Mouse (Mus musculus): ENCODE results near the gene Tamm41. TPM values are rescaled to one million over a fixed set of nuclear protein-coding genes. Genes with fewer than 3 reads are reported as not detected.

Gene Tamm41
- total and polyA plus RNA-seq, 2 experiments, result 4.8 to 8.0 TPM

GRCm38 (mm10) chr6:114993659-114994058 lies 44.0 kb downstream of the Tamm41 start:
- WGBS, result 80% methylated on average over 8 of the region's 8 CpGs
- no peaks in the 10 kb centered on the region for H3K36me3 ChIP-seq (ENCODE audit: control insufficient read depth, insufficient read depth, low read length)
- no peak for TF ChIP-seq POLR2A (IDR thresholded peaks at IDR 0.05; ENCODE audit: extremely low read depth, insufficient read depth, low read length)
- no peak for TF ChIP-seq CTCF (IDR thresholded peaks at IDR 0.05; ENCODE audit: low read depth, low read length)

DNA sequence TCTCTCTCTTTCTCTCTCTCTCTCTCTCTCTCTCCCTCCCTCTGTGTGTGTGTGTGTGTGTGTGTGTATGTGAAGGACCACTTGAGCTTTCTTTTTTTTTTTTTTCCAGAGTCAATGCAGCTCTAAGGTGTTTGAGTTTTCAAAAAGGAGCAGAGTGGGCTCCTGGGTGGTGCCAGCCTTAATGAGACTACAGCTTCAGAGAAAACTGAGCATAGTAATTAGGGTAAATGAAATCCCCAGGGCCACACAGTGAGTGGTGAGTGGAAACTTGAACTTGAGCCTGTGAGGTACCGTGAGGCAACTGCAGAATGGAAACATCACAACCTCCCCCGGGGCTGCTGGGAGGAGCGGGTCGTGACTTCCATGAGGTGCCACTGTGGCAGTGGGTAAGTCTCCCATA lies 45.8 kb downstream of the Tamm41 start:
- Histone ChIP-seq H3K27ac (replicated peaks; ENCODE audit: insufficient read depth, low read depth, low read length) (no peak overlapping the region), H3K9ac (ENCODE audit: low read depth, low read length) (no peak overlapping the region), H3K36me3 (ENCODE audit: control insufficient read depth, insufficient read depth, low read length) (no peaks in the 10 kb centered on the region), H3K27me3 (ENCODE audit: control insufficient read depth, insufficient read depth, low read length) (no peaks in the 10 kb centered on the region), H3K79me2 (ENCODE audit: control insufficient read depth, insufficient read depth, low read length) (no peaks in the 10 kb centered on the region), H3K4me1 (ENCODE audit: control insufficient read depth, insufficient read depth, low read length) (no peaks in the 10 kb centered on the region), H3K4me3 (ENCODE audit: insufficient read depth, low read depth, low read length) (no peak overlapping the region)
- TF ChIP-seq POLR2A (IDR thresholded peaks at IDR 0.05; ENCODE audit: extremely low read depth, insufficient read depth, low read length) (no peak), CTCF (IDR thresholded peaks at IDR 0.05; ENCODE audit: low read depth, low read length) (no peak)
- WGBS, result 94% methylated on average over 4 of the region's 4 CpGs
- no peak for DNase-seq (ENCODE audit: extremely low read depth, low read depth, low spot score)

More at GRCm38 (mm10) chr6:114993659-114994058, 44.0 kb downstream of the Tamm41 start:
- no peak overlapping the region for H3K4me3 ChIP-seq (ENCODE audit: insufficient read depth, low read depth, low read length)
- no peaks in the 10 kb centered on the region for H3K4me1 ChIP-seq (ENCODE audit: control insufficient read depth, insufficient read depth, low read length)
- no peaks in the 10 kb centered on the region for H3K27me3 ChIP-seq (ENCODE audit: control insufficient read depth, insufficient read depth, low read length)
- no peak for DNase-seq (ENCODE audit: extremely low read depth, low read depth, low spot score)
- no peak overlapping the region for H3K27ac ChIP-seq (replicated peaks; ENCODE audit: insufficient read depth, low read depth, low read length)
- no peak overlapping the region for H3K9ac ChIP-seq (ENCODE audit: low read depth, low read length)
- no peaks in the 10 kb centered on the region for H3K79me2 ChIP-seq (ENCODE audit: control insufficient read depth, insufficient read depth, low read length)

- no peak overlapping the region for H3K9ac ChIP-seq (ENCODE audit: low read depth, low read length)
- TF ChIP-seq POLR2A (IDR thresholded peaks at IDR 0.05; ENCODE audit: extremely low read depth, insufficient read depth, low read length) (no peak), CTCF (IDR thresholded peaks at IDR 0.05; ENCODE audit: low read depth, low read length) (no peak)
- H3K27me3 ChIP-seq (ENCODE audit: control insufficient read depth, insufficient read depth, low read length), result no peaks in the 10 kb centered on the region
- no peaks in the 10 kb centered on the region for H3K36me3 ChIP-seq (ENCODE audit: control insufficient read depth, insufficient read depth, low read length)
- DNase-seq (ENCODE audit: extremely low read depth, low read depth, low spot score), result no peak
- H3K4me1 ChIP-seq (ENCODE audit: control insufficient read depth, insufficient read depth, low read length), result no peaks in the 10 kb centered on the region
- H3K79me2 ChIP-seq (ENCODE audit: control insufficient read depth, insufficient read depth, low read length), result no peaks in the 10 kb centered on the region
- H3K27ac ChIP-seq (replicated peaks; ENCODE audit: insufficient read depth, low read depth, low read length), result no peak overlapping the region
- WGBS, result 40% methylated on average over 3 of the region's 3 CpGs
- no peak overlapping the region for H3K4me3 ChIP-seq (ENCODE audit: insufficient read depth, low read depth, low read length)
These were observed 49.1 kb downstream of the Tamm41 start for GRCm38 (mm10) chr6:114988619-114988980.

GRCm38 (mm10) chr6:114987966-114988618 lies 49.6 kb downstream of the Tamm41 start:
- Histone ChIP-seq H3K79me2 (ENCODE audit: control insufficient read depth, insufficient read depth, low read length) (no peaks in the 10 kb centered on the region), H3K27me3 (ENCODE audit: control insufficient read depth, insufficient read depth, low read length) (no peaks in the 10 kb centered on the region), H3K4me1 (ENCODE audit: control insufficient read depth, insufficient read depth, low read length) (no peaks in the 10 kb centered on the region), H3K36me3 (ENCODE audit: control insufficient read depth, insufficient read depth, low read length) (no peaks in the 10 kb centered on the region), H3K4me3 (ENCODE audit: insufficient read depth, low read depth, low read length) (no peak overlapping the region), H3K27ac (replicated peaks; ENCODE audit: insufficient read depth, low read depth, low read length) (no peak overlapping the region), H3K9ac (ENCODE audit: low read depth, low read length) (no peak overlapping the region)
- TF ChIP-seq CTCF (IDR thresholded peaks at IDR 0.05; ENCODE audit: low read depth, low read length) (no peak), POLR2A (IDR thresholded peaks at IDR 0.05; ENCODE audit: extremely low read depth, insufficient read depth, low read length) (no peak)
- no peak for DNase-seq (ENCODE audit: extremely low read depth, low read depth, low spot score)
- WGBS, result 74% methylated on average over 7 of the region's 7 CpGs

GRCm38 (mm10) chr6:114982671-114983070 lies 55.0 kb downstream of the Tamm41 start:
- Histone ChIP-seq H3K4me1 (ENCODE audit: control insufficient read depth, insufficient read depth, low read length) (no peaks in the 10 kb centered on the region; the same call in 1 of the 2 replicates), H3K27me3 (ENCODE audit: control insufficient read depth, insufficient read depth, low read length) (no peaks in the 10 kb centered on the region), H3K4me3 (ENCODE audit: insufficient read depth, low read depth, low read length) (no peak overlapping the region), H3K9ac (ENCODE audit: low read depth, low read length) (no peak overlapping the region), H3K36me3 (ENCODE audit: control insufficient read depth, insufficient read depth, low read length) (no peaks in the 10 kb centered on the region), H3K27ac (replicated peaks; ENCODE audit: insufficient read depth, low read depth, low read length) (no peak overlapping the region), H3K79me2 (ENCODE audit: control insufficient read depth, insufficient read depth, low read length) (no peaks in the 10 kb centered on the region)
- 32% methylated on average over 7 of the region's 7 CpGs for WGBS
- no peak for DNase-seq (ENCODE audit: extremely low read depth, low read depth, low spot score)
- TF ChIP-seq CTCF (IDR thresholded peaks at IDR 0.05; ENCODE audit: low read depth, low read length) (no peak), POLR2A (IDR thresholded peaks at IDR 0.05; ENCODE audit: extremely low read depth, insufficient read depth, low read length) (no peak)

DNA sequence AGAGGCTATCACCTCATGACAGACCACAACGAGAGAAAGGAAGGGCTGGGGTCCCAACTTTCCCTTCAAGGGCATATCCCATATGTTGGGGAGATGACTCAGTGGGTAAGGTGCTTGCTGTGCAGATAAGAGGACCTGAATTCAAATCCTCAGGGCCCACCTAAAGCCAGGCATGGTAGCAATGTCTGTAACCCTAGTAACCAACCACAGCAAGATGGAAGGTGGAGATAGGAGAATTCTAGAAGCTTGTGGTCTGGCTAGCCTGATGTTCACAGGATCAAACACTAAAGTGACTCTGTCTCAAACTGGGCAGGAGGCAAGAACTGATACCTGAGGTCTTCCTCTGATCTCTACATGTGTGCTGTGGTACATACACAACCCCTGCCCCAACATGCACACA lies 58.0 kb downstream of the Tamm41 start:
- no peaks in the 10 kb centered on the region for H3K36me3 ChIP-seq (ENCODE audit: control insufficient read depth, insufficient read depth, low read length)
- WGBS, result 69% methylated on average over 1 of the region's 1 CpGs
- no peak overlapping the region for H3K9ac ChIP-seq (ENCODE audit: low read depth, low read length)
- DNase-seq (ENCODE audit: extremely low read depth, low read depth, low spot score), result no peak
- no peaks in the 10 kb centered on the region for H3K27me3 ChIP-seq (ENCODE audit: control insufficient read depth, insufficient read depth, low read length)
- H3K4me1 ChIP-seq (ENCODE audit: control insufficient read depth, insufficient read depth, low read length), result no peaks in the 10 kb centered on the region; the same call in 1 of the 2 replicates
- no peak overlapping the region for H3K27ac ChIP-seq (replicated peaks; ENCODE audit: insufficient read depth, low read depth, low read length)
- H3K79me2 ChIP-seq (ENCODE audit: control insufficient read depth, insufficient read depth, low read length), result no peaks in the 10 kb centered on the region
- TF ChIP-seq POLR2A (IDR thresholded peaks at IDR 0.05; ENCODE audit: extremely low read depth, insufficient read depth, low read length) (no peak), CTCF (IDR thresholded peaks at IDR 0.05; ENCODE audit: low read depth, low read length) (no peak)
- no peak overlapping the region for H3K4me3 ChIP-seq (ENCODE audit: insufficient read depth, low read depth, low read length)
